Mouse (Mus musculus) CH12.LX (cell line): ENCODE results near the gene Nbea.

Experiments
- CTCF ChIP-seq, 2 experiments: IDR thresholded peaks in 1 of 2; conservative IDR thresholded peaks in 1 of 2; 2 replicates each; pipeline ENCODE4 v1.5.1; 2011 to 2012; ENCODE audit warnings: low read depth in 2 of 2, low read length in 2 of 2, improper control_type of control experiment in 1 of 2, inconsistent platforms in 1 of 2, mild to moderate bottlenecking in 1 of 2, moderate library complexity in 1 of 2
- ELF1 ChIP-seq: IDR thresholded peaks from 2 replicates; pipeline ENCODE4 v1.6.1; 2014; ENCODE audit warnings: low read depth, mild to moderate bottlenecking, inconsistent platforms, low read length, improper control_type of control experiment
- KAT2A ChIP-seq: IDR thresholded peaks from 2 replicates; pipeline ENCODE4 v1.6.1; 2012; ENCODE audit warnings: low read length, improper control_type of control experiment, inconsistent platforms; ENCODE audit not compliant: insufficient replicate concordance
- MAFK ChIP-seq: IDR thresholded peaks from 2 replicates; pipeline ENCODE4 v1.6.1; 2011; ENCODE audit warnings: low read length, improper control_type of control experiment; ENCODE audit not compliant: insufficient replicate concordance
- NELFE ChIP-seq: IDR thresholded peaks from 2 replicates; pipeline ENCODE4 v1.6.1; 2011; ENCODE audit warnings: low read depth, low read length, improper control_type of control experiment
- TBP ChIP-seq: conservative IDR thresholded peaks from 2 replicates; pipeline ENCODE4 v1.6.1; 2011; ENCODE audit warnings: low read depth, low read length, improper control_type of control experiment
- USF1 ChIP-seq: IDR thresholded peaks from 2 replicates; pipeline ENCODE4 v1.6.1; 2014; ENCODE audit warnings: low read depth, mild to moderate bottlenecking, inconsistent platforms, low read length, improper control_type of control experiment
- ZMIZ1 ChIP-seq: IDR thresholded peaks from 2 replicates; pipeline ENCODE4 v1.6.1; 2012; ENCODE audit warnings: low read depth, mild to moderate bottlenecking, inconsistent platforms, low read length, improper control_type of control experiment
- ZNF384 ChIP-seq: IDR thresholded peaks from 2 replicates; pipeline ENCODE4 v1.6.1; 2012; ENCODE audit warnings: low read depth, low read length, improper control_type of control experiment, inconsistent platforms

DNA sequence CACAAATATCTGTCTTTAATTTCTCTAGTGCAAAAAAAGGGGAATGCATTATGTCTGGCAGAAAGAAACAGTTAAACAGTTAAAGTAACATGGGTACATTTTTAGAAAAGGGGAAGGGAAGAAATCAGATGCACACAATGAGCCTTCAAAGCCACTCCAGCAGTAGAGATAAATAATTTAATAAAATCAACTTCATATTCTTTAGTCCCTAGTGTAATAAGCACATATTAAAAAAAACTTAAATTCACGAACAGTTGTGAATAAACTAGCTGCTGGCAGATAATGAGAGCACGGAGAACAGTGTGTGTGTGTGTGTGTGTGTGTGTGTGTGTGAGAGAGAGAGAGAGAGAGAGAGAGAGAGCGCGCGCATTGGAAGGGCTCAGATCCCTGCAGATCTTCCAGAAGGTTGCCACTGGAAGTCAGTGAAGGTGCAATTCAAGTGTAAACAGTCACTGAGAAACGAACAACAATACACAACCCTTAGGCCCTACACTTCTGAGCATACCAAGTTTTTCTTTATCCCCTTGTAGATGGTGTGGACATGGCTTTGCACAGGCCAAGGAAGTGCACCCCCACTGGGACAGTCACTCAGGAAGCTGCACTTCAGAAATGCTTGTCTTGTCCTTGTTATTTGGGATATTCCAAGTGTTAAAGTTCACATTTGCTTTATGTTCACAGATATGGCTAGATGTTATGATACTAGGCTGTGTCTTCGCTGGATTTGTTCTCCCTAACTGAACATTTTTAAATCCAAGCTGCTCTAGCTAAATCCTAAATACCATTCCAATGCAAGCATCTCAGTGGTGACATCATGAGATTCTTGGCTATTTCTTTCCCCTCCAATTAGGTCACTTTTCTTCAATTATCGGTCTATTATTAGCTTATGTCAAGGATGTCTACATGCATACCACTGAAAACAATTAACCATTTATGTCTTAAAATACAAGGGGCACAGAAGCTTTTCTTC, 404.5 kb downstream of the Nbea start:
- TF ChIP-seq MAFK (no peak), USF1 (no peak), ELF1 (no peak), KAT2A (no peak), TBP (no peak), ZMIZ1 (no peak), ZNF384 (no peak), NELFE (no peak), CTCF (conservative IDR thresholded peaks at IDR 0.05 in 1 of 2, IDR thresholded peaks at IDR 0.05 in 1 of 2; ENCODE audit: low read depth in 2 of 2, low read length in 2 of 2) (no peak)
